Mouse (Mus musculus): Measurements from ENCODE around the gene Tenm2.
A peak's percentile ranks its signal among the peaks of the same experiment; 100 is the strongest.

The Tenm2 gene

GRCm38 (mm10) chr11:36272149-36272548 is 963.6 kb downstream of the Tenm2 start:
- DNase-seq (ENCODE audit: low spot score): no peak

- DNase-seq (ENCODE audit: low spot score): no peak
These were observed 965.8 kb downstream of the Tenm2 start for GRCm38 (mm10) chr11:36269945-36270344.

GRCm38 (mm10) chr11:36264776-36265466 is 970.8 kb downstream of the Tenm2 start:
- DNase-seq (ENCODE audit: low spot score): no peak

GRCm38 (mm10) chr11:36263840-36264239 is 971.9 kb downstream of the Tenm2 start:
- no peak for DNase-seq (ENCODE audit: low spot score)

GRCm38 (mm10) chr11:36257187-36257586 is 978.6 kb downstream of the Tenm2 start:
- DNase-seq (ENCODE audit: low spot score): no peak

GRCm38 (mm10) chr11:36256747-36257146 is 979.0 kb downstream of the Tenm2 start:
- DNase-seq (ENCODE audit: low spot score): no peak

GRCm38 (mm10) chr11:36254019-36254418 is 981.7 kb downstream of the Tenm2 start:
- no peak for DNase-seq (ENCODE audit: low spot score)

GRCm38 (mm10) chr11:36250111-36250510 is 985.7 kb downstream of the Tenm2 start:
- DNase-seq (ENCODE audit: low spot score): no peak

GRCm38 (mm10) chr11:36246152-36246551 is 989.6 kb downstream of the Tenm2 start:
- DNase-seq (ENCODE audit: low spot score): no peak

- DNase-seq (ENCODE audit: low spot score): no peak
These were observed 991.3 kb downstream of the Tenm2 start for GRCm38 (mm10) chr11:36244491-36244882.

GRCm38 (mm10) chr11:36243747-36244490 is 991.8 kb downstream of the Tenm2 start:
- peak; percentile 48 for DNase-seq (ENCODE audit: low spot score)

GRCm38 (mm10) chr11:36238890-36239289 is 996.9 kb downstream of the Tenm2 start:
- DNase-seq (ENCODE audit: low spot score): no peak

GRCm38 (mm10) chr11:36228654-36229053 is 1007.1 kb downstream of the Tenm2 start:
- DNase-seq (ENCODE audit: low spot score): no peak

- DNase-seq (ENCODE audit: low spot score): no peak
These were observed 1007.6 kb downstream of the Tenm2 start for GRCm38 (mm10) chr11:36228196-36228595.

- DNase-seq (ENCODE audit: low spot score): no peak
These were observed 1009.7 kb downstream of the Tenm2 start for GRCm38 (mm10) chr11:36226061-36226460.

- DNase-seq (ENCODE audit: low spot score): no peak
These were observed 1011.9 kb downstream of the Tenm2 start for GRCm38 (mm10) chr11:36223716-36224439.

- DNase-seq (ENCODE audit: low spot score): no peak
These were observed 1013.7 kb downstream of the Tenm2 start for GRCm38 (mm10) chr11:36222071-36222470.

- DNase-seq (ENCODE audit: low spot score): peak; percentile 81
These were observed 1014.3 kb downstream of the Tenm2 start for GRCm38 (mm10) chr11:36221271-36221975.

- peak; percentile 46 for DNase-seq (ENCODE audit: low spot score)
These were observed 1015.1 kb downstream of the Tenm2 start for GRCm38 (mm10) chr11:36220651-36221050.

GRCm38 (mm10) chr11:36219586-36219985 is 1016.2 kb downstream of the Tenm2 start:
- DNase-seq (ENCODE audit: low spot score): no peak

- no peak for DNase-seq (ENCODE audit: low spot score)
These were observed 1021.2 kb downstream of the Tenm2 start for GRCm38 (mm10) chr11:36214589-36214988.

GRCm38 (mm10) chr11:36204381-36204780 is 1031.4 kb downstream of the Tenm2 start:
- no peak for DNase-seq (ENCODE audit: low spot score)
